Mouse (Mus musculus) embryo, embryonic 10 days (tissue): ENCODE measurements around the gene Dgkd.

Experiments
- DNase-seq: peaks from one replicate; pipeline ENCODE4 v3.0.0-alpha.2; 2015; ENCODE audit warnings: low spot score

The Dgkd gene

DNA sequence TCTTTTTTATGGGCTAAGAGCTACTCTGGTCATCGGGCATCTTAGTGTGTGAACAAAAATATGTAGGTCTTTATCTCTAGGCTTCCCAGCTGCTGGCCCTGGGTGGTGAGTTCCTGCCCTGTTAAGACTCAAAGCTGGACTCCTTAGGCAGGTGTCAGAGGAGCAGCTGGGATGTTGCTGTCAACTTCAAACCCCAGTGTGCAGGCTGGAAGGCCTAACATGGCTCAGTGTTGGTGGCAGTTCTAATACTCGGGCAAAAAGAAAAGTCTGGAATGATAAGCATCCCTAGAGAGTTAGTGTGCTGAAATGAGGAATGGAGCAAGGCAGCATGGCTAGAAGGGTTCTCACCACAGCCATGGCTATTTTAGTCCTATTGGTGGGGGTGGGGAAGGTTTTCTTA lies 27.8 kb downstream of the Dgkd start:
- DNase-seq, result no peak

DNA sequence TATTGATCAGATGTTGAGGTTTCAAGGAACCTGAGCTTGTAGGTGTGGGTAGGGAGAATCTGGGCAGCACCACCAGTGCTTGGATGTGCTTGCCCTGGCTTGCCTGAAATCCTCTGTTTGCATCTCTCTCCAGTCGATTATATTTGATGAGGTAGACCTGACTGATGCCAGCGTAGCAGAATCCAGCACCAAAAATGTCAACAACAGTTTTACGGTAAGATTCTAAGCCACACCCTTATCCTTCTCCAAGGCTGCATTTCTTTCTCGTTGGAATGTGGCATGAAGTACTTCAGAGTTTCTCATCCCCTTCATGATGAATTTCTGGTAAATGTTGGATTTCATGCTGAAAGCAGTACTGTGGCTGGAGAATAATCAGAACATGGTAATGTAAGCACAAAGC lies 28.6 kb downstream of the Dgkd start:
- DNase-seq, result no peak

DNA sequence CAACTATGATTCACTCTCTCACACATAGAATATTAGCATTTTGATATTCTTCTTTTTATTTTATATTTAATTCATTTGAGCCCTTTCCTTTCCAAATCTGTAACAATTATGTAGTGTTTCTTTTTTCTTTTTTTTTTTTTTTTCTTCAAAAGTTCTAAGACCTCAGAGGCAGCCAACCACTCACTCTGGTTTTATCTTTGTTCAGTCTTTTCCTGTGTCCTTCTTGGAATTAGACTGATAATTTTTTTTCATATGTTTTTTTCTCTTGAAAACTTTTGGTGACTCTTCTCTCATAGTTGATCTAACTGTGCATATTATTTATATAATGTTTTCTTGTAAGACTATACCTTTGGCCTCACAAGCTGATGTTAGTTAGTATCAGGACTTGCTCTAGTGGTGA lies 29.5 kb downstream of the Dgkd start:
- DNase-seq, result no peak

DNA sequence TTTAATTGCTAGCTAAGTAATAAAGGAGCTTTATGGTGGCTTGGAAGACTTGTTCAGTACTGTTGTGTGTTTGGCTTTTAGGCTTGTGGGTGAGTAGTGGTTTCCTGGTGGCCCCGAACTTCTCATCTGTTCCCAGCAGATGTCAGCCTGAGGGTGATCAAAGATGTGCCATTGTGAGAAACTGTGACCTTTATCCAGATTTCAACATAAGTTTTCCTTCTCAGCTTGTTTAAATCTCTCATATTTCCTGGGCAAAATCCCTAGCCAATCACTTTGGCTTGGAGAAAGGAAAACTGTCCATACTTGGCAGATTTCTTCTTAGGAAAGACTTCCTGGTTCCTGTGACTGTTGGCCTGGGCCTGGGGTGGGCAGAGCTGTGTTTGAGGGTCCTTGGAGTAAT lies 37.9 kb downstream of the Dgkd start:
- DNase-seq, result no peak

DNA sequence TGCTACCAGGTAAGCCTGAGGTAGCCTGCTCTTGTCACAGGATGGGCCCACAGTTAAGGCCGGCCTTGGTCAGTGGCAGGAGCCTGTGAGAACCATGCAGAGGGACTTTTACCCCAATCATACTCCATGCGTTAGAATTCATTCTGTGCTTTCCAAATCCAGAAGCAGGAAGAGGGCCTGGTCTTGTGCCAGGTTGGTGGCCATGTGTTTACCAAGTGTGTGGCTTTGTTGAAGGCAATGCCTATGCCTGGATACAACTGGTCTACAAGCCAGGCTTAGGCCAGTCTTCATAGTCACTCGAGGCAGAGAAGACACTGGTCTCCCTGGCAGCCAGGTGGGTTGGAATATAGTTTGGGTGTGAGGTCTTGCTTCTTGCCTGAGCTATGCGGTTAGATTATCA lies 38.5 kb downstream of the Dgkd start:
- no peak for DNase-seq

DNA sequence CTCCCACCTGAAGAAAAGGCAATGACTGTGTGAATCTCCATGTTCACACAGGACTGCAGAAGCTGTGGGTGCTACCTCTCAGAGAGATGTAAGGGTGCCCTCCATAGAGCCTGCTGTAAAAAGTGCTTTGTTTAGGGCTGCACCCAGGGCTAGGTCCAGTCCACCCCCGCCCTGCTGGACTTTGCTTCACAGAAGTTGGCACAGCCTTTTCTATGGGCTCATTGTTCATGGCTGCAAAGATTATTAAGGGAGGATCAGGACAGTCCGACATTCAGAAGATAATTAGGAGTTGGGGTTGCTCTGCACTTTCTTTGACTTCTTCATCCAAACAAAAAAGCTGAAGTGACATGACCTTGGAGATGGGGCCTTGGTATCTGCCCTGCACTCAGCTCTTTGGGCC lies 39.4 kb downstream of the Dgkd start:
- DNase-seq, result no peak

DNA sequence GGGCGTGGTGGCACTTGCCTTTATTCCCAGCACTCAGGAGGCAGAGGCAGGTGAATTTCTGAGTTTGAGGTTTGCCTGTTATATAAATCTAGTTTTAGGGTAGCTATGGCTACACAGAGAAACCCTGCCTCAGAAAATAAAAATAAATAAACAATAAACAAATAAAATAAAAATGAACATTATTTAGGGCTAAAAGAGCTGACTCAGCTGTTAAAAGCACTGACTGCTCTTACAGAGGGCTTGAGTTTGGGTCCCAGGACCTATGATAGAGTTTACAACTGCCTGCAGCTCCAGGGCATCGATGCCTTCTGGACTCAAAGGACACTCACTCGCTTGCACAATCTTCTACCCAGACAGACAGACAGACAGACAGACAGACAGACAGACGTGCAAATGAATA lies 40.3 kb downstream of the Dgkd start:
- DNase-seq, result no peak

DNA sequence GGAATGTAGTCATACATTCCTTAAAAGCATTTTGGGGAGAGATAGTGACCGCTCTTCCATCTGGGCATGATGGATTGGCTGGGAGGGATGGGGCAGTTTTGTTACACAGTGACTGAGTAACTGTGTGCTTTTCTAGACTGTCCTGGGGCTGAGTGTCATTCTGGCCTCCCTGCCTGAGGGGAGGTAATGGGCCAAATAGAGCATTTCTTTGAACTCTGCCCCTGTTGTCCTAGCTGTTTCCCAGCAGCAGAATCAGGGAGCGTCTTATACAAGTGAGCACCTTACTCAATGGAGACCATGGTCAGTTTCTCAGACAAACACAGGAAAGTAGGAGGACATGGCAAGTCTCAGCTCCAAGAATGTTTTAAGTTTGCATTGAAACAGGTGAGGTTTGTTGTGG lies 43.8 kb downstream of the Dgkd start:
- no peak for DNase-seq

DNA sequence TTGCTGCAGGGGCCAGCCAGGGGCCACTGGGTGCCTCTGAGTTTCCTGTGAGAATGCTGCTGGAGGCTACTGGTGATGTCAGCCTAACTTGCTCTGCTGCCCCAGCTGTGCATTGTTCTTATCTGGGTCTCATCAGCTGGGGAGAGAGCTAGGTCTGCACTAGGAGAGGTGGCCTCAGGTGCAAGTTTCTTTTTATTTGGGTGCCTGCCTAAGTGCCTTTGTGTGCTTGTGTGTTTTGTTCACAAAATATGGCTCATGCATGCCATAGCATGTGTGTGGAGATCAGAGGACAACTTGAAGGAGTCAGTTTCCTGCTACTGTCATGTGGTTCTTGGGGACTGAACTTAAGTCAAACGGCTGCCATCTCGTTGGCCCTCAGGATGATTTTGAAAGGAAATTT lies 46.6 kb downstream of the Dgkd start:
- no peak for DNase-seq

DNA sequence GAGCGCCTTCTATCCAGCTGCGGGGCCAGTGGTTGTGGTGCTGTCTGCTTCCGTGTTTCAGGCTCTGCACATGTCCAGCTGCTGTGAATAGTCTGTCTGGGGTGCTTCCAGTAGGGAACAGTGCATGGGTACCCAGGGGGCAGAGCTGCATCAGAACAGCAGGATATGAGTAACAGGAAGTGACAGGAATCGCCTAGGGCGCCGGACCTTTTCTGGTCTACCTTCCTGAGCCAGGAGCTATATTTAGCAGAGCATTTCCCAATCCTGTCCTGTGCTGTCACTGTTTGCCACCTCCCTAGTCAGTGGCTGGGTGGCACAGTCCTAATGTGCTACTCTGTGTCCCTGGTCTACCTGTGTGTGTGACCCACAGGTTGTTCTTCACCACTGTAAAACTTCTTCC lies 47.9 kb downstream of the Dgkd start:
- DNase-seq, result no peak

DNA sequence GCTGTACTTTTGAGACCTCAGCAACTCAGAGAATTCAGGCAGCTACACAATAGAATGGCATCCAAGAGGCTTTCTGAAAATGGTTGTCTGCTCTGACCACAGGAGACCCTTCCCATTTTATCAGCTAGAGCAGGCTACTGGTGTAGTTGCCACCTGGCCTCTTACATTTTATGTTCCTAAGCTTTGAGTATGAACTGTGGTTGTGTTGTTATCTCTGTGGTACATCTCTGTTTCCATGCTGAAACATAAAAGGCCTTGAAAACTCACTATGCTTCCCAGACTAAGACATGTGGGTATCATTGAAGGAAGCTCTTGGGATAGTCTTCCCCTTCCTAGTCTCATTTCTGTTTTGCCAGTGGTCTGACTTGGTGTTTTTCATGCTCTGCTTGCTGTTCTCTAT lies 49.1 kb downstream of the Dgkd start:
- DNase-seq, result no peak

DNA sequence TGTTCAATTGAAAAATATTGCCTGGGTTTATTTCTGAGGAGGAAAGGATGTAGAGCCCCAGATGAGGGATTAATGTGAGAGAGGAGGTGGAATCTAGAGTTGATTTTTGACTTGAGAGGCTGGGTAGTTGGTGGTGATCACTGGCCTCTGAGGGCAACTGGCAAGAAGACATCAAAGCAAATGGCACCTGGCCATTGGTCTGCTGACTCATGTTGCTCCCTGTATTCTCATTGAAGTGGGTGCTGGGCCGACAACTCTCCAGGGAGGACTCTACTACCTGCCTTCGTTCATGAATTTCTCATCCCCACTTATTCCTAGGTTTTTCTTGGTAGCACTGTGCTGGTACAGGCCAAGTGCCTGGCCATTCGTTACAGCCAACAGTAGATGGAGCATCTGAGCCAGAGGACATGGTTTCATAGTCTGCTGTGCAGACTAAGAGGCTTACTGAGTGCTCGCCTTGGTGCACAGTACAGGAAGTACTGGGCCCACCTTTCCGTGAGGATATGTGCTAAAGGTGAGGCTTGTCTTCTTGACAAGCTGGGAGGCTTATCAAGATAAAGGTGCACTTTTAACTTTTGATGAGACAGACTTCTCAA lies 53.4 kb downstream of the Dgkd start:
- no peak for DNase-seq

DNA sequence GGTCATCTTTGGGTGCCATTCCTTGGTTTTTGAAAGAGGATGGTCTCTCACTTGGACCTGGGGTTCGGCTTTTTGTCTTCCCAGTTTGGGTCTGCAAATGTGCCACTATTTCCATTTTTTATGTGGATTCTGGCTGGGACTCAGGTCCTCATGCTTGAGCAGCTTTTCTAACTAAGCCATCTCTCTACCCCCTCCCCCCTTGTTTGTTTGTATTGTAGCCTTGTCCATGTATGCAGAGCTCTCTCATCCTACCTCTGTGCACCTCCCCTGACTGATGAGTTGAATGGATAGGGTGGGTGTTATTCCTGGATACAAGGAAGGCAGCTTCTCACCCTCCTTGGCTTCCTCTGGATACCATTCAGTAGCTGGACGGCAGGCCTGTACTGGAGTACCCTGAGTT lies 54.9 kb downstream of the Dgkd start:
- no peak for DNase-seq

DNA sequence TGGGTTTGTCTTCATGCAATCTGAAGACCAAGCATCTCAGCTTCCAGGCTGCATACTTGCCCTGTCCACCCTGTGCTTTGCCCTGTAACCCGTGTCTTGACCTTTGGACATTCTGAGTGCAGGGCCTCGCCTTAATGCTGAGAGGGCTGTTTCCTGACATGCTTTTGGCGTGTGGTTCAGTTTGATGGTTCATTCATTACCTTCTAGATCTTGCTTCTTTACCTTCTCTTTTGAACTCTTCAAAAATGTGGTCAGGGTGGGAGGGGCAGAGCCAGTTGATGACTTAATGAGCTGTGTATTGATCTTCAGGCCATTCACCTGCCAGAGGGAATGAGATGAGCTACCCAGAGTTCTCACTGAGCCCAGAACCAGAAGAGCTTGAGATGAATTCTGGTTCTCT lies 55.6 kb downstream of the Dgkd start:
- no peak for DNase-seq

DNA sequence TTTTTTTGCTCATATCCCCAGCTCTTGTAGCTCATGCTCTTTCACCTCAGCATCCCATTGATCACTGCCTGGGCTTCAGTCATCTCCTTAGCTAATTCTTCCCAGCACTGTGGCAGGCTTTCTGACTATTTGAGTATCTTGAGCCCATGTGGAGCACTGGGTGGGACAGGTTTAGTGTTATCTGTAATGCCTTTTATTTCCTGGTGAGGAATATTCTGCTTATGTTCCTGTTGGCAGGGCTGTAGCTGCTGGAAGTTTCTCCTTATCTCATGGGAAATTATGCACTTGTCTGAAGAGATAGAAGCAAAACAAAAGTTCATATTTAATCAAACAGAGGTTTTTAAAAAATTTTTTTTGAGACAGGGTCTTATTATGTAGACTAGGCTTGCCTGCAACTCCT lies 56.5 kb downstream of the Dgkd start:
- no peak for DNase-seq

DNA sequence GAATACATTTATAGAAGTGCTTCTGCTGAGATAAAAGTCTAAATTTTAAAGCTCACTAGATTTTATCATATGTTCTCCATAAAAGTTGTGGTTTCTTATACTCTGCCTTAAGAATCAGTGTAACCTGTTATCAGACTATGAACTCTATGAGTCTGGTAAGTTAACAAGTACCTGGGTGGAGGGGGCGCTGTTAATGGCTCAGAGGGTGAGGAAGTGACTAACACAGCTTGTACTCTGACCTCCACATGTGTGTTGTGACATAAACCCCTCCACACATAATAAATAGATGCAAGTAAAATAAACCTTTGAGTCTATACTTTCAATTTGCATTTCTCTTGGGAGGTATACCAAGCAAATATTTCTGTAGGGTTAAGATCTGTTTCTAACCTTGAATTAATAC lies 57.3 kb downstream of the Dgkd start:
- DNase-seq, result no peak

DNA sequence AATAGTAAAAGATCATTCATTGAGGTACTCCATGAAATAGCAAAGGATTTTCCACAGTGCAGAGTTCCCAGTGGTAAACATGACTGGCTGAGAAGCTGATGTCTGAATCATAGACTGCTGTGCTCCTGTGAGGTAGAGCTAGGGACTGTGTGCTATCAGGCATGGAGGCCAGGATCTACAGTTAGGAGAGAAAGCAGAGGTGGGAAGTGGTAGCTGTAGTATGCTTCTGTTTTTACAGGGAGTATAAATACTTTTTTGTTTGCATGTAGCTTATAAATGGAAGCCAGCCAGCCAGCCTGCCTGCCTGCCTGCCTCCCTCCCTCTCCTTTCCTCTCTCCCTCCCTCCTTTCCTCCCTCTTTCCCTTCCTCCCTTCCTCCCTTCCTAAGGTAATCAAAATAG lies 60.3 kb downstream of the Dgkd start:
- no peak for DNase-seq

DNA sequence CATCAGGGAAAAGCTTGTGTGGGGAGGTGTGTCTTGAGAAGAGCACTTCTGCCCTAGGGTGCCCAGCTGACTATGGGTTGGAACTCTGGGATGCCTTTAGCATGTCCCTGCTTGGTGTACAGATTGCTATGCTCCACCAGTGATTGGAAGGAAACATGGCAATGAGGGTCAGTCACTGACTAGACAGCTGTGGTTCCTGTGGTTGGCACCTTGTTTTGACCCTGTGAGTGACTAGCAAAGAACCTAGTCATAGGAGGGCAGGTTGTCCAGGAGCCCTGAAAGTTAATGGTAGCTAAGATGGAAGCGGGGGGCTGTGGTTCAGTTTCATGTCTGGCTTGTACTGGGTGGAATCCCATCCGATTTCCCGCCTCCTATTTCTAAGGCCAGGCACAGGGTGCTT lies 64.3 kb downstream of the Dgkd start:
- no peak for DNase-seq

DNA sequence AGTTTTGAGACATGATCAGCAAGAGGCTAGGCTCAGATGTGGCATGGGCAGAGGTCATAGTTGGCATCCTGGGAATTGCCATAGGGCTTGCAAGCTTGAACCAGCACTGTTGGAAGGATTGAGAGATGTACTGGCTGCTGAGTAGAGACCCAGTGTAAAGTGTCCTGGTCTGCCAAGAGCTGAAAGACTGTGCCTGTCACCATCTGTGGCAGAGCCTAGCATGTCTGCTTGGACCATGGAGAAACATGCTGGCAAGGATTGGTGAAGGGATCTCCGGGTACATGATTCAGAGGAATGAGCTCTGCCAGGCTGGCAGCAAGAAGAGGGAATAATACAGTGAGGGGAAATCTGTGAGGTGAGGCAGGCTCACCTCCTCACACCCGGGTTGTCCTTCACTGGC lies 65.0 kb downstream of the Dgkd start:
- DNase-seq, result no peak

DNA sequence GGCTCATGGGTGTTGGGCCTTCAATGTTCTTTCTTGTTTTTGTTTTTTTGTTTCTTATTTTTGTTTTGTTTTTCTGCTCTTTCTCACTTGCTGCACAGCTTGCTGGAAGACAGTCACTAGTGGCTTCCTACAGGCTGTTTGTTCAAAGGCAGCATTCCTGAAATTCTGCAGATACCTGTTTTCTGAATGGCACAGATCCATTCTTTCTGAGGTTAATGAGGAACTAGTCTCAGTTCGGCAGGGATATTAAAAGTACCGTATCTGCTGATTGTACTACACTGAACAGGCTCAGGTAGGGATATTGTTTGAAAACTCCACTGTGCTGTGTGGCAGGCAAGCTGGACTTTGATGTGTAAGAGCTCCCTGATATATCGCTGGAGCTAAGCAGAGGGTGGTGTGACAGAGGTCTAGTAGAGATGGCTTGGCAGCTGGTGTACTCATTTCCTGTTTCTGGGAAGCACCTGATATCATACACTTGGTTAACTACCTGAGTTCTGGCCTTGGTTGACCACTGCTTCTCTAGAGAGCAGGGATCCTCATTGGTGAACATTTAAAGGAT lies 67.0 kb downstream of the Dgkd start:
- DNase-seq, result no peak

DNA sequence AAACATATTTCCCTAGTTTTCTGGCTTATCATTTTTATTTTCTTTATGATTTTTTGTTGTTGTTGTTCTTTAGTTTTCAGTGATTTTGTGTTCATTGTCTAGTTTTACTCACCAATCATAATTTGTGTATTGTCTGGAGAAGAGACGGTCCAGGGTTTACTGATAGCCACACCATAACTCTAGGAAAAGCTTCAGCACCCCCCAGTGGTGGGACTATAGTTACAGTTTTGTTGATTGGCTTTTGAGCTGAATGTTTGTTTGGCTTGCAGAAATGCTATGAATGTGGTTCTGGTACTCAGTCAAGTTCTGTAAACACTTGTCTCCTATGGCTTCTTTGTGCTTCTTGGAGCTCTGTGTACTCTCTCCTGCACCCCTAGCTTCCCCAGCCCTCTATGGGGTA lies 69.6 kb downstream of the Dgkd start:
- peak; percentile 37 for DNase-seq

DNA sequence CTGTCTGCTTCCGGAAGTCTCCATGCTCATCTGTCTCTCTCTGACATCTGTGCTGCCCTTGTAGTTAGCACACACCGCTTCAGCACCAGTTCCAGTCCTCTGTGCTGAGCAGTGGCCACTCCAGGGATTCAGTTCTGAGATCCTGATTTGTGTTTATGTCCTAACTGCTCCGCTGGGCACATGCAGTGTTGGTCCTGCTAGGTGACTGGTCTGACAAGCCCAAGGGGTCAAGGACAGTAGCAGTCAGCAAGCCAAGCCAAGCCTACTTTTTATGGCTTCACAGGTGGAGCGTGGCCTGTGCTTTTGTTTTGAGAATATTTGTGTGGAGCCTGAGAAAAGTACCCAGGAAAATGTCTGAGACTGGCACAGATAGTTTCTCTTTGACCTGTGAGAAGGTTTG lies 71.8 kb downstream of the Dgkd start:
- DNase-seq, result no peak

DNA sequence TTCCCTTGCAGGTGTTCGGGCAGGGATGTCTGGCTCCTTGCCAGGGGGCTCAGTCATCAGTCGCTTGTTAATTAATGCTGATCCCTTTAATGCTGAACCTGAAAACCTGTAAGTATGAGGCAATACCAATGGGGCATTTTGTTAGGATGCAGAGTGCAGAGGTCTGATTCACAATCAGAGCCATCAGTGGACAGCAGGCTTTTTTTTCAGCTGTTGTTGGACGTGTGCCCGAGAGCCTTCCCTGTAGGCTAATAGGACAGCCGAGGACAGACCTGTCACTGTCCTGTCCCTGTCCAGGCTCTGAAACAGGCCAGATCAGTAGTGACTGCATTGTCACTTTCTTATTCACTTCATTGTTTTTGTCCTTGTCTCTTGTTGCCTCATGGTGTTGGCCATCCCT lies 76.6 kb downstream of the Dgkd start:
- no peak for DNase-seq

DNA sequence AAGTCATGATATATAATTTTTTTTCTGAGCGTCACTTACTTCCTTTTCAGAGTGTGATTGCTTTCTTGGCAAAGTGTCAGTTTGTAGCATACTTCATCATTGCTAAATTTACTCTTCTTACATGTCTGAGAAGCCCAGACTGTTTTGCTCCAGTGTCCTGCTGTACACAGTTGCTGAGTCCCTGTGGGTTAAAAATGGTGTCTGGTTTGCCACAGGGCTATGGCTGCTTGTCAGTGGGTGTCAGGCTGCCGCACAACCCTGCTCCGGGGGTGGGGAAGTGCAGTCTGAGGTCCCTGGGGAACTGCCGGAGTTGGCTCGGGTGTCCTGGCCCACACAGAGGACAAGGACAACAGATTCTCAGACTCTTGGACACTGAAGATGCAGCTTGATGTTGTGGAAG lies 80.0 kb downstream of the Dgkd start:
- no peak for DNase-seq

DNA sequence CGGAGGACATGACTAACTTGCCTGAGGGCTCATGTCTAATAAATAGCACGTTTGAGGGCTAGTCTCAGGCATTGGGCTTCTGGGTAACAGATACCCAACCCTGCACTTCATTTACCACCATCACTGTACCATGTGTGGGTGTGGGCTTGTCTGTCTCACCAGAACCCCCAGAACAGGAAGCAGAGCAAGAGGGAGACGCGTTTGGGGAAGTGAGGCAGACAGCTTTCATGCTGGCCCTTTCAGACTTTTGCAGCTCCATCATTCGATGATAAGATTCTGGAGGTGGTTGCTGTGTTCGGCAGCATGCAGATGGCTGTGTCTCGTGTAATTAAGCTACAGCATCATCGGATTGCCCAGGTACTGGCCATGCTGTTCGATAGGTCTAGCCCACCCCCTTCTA lies 82.0 kb downstream of the Dgkd start:
- no peak for DNase-seq
